Mouse (Mus musculus): Measurements from ENCODE around the gene Gal3st4.

Gene Gal3st4

DNA sequence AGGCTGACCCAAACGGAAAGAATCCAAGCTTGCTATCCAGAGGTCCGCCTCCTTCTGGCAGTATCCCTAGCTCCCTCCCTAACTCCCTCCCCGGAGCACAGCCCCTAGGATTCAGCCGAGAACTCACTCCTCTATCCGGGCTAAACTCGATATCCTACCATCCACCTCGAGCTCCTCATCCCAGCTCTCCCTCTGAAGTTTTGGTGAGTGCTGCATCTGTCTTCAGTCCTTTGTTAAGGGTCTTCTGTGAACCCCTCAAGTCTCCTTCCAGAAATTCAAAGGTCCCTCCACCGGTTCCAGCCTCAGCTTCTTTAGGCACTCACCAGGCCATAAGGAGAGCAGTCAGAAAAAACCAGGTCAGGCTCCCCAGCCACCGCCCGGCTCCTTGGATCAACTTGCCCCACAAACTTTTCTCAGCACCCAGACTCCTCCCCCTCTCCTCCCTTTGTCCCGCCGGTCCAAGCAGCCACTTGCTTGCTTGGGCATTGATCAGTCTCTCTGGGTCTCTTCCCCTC is at the start of gene Gal3st4:
Gene Gal3st4, minus strand, starts transcription at position 432 of the 515 bp plus-strand sequence.
- in situ Hi-C loops (cut with MboI, MseI) = no loop called here

DNA sequence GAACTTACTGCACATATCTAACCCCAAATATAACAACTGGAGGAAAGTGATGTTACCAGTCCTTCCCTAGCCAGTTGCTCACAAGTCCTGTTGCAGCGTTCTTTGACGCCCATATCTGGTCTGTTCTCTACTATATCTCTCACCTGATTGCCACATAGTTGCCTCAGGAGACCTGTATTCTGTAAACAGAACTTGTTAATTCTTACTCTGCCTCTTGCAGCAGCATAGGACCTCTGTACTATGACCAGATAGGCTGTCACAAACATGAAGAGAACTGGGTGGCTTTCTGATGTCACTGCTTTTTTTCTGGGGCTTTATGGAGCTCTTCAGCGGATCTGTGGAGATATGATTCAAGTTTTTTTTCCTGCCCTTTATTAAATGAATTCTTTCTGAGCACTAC is 40.2 kb upstream of the Gal3st4 start:
- in situ Hi-C loops (cut with MboI, MseI) = no loop called here

DNA sequence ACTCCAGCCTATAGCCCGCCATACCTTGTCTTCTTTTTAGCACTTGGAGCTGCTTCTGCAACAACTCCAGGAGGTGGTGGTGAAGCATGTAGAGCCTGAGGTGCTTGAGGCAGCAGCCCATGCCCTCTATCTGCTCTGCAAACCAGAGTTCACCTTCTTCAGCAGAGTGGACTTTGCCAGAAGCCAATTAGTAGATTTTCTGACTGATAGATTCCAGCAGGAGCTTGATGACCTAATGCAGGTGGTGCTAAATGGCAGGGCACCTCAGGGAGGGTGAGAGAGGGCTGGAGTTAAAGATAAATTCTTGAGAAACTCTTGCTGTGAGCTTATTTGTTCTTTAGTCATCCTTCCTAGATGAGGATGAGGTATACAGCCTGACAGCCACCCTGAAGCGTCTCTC is 27.0 kb upstream of the Gal3st4 start:
- in situ Hi-C loops (cut with MboI, MseI) = no loop called here

DNA sequence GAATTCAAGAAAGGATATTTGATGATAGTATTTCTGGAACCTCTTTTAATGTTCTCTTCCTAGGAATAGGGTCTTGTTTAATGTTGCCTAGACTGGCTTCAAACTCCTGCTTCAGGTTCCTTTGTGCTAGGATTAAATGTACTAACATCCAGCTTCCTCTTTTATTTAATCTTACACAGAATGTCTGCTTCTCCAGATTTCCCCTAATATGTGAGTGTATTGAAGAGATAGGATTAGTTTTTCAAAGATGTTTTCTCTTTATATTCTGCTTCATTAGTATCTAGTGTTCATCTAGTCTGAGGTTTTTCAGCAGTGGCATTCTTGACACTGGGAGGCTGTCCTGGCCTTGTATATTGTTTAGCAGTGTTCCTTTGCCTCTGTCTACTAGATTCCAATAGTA is 21.5 kb upstream of the Gal3st4 start:
- in situ Hi-C loops (cut with MboI, MseI) = no loop called here

DNA sequence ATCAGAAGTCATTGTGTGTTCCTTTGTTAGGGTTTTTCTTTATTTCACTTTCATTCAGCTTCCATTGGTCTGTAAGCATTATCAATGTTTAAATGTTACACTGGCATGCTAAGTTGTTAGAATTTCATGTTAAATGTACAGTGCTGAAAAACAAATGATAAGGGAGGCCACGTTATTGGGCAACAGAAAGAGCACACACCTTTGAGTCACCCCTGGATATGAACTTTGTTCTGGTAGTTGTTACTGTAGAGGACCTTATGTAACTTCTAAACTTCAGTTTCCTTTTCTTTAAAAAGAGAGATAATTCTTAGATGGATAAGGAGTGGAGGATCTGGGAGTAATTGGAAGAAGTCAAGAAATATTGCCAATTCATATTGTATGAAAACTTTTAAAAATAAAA is 19.0 kb upstream of the Gal3st4 start:
- in situ Hi-C loops (cut with MboI, MseI) = no loop called here

DNA sequence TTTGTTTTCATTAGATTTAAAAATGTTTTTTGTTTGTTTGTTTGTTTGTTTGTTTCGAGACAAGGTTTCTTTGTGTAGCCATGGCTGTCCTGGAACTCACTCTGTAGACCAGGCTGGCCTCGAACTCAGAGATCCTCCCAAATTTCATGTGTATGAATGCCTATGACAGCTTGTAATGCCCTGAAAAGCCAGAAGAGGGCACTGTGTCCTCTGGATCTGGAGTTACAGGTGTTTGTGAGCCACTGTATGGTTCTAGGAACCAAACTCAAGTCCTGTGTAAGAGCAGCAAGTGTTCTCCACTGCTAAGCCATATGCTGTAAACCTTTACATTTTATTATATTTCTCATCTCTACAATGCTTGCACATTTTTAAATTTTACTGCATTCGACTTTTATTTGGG is 15.2 kb upstream of the Gal3st4 start:
- in situ Hi-C loops (cut with MboI, MseI) = no loop called here

DNA sequence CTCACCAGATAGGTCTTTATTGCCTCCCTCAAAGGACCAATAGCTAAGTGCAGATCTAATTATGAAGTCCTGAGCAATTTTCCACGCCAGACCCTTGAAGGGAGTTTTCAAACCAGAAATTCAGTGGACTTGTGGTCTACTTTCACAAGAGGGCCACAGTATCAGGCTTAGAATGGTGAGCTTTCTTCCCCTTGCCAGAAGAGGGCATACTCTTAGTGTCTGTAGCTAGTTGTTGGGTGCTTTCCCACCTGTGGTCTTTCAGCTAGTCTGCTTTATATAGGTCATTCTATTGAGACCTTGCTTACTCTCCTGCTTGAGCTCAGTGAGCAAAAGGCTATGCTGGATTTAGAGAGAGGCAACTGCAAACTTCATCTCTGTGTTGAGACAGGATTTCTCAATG is 10.9 kb upstream of the Gal3st4 start:
- in situ Hi-C loops (cut with MboI, MseI) = no loop called here

DNA sequence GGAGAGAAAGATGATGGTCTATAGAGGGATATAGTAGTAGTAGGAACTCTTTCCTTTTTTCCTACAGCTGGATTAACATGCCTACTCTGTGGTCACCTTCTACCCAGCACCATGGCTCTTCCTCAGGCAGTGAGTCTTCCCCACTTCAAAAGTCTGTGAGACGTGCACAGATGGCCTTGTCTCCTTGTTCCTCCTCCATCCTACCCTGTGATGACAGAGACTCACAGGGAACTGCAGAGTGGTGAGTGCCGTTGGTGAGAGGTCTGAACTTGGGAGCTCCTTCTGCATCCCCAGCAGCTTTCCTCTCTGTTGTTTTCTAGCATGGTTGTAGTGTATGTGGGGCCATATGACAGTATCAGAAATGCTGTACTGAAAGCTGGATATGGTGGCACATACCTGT is 9.2 kb upstream of the Gal3st4 start:
- in situ Hi-C loops (cut with MboI, MseI) = no loop called here

DNA sequence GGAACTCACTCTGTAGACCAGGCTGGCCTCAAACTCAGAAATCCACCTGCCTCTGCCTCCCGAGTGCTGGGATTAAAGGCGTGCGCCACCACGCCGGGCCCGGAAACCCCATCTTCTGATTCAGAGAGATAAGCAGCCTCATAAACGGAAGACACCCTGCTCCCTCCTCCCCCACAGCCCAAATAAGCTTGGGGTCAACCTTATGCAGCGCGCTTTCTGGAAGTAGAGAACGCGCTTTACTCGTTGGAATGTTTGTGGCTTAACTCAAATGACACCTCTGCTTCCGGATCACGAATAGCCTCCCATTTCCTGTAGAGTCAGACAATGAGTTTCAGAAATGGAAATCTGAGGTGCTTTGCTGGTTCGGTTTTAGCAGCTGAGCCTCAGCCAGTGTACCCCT is 8.2 kb upstream of the Gal3st4 start:
- in situ Hi-C loops (cut with MboI, MseI) = no loop called here

DNA sequence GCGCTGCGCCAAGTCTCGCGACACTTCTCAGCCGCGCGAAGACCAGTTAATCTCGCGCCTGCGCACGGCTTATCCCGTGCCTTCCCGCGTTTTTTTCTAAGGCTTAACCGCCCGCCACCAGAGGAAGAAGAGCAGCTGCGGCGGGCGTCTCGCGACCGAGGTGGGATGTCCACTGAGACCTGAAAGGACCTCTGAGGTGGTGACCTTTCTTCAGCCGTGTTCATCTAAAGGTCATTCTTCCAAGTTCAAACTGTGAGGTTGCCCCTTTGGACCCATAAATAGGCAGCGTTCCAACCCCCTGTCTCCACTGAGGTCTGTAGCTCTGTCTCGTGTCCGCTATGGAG is 7.8 kb upstream of the Gal3st4 start:
- in situ Hi-C loops (cut with MboI, MseI) = no loop called here

DNA sequence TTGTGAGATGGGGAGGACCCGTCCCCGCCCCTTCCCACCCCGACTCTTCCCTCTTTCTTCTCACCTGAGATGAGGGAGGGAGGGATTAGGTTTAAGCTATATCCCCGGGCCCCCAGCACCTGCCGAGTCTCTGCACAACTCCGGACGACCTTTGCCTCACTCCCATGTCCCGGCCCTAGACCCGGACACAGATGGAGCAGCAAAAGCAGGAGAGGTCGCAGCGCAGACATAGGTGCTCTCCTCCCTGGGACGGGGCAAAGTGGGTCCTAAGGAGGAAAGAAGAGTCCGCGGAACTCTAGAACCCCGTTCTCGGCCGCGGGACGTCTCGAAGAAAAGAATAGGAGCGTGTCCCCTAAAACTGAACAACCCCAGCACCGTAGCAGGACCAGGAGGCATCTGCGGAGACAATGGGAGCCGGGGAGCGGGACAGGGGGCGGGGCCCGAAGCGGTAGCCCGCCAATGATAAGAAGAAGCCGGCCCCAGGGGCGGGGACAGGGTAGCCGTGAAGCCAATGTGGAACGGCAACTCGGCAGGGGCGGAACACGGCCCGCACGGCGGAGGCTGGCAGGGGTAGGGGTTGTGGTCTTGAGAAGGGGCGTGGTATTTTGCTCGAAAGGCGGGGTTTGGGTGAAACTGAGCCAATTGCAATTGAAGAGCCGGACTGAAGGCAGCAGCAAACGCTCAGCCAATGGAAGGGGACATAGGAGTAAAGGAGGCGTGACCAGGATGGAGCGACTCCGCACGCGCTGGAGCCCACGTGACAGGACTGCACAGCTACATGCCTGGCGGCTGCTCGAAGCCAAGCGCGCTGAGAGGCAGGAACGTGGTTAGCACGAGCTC is 7.2 kb upstream of the Gal3st4 start, which contains the start of the genes Gm43720, Gpc2 and Stag3:
Gene Gm43720, minus strand, starts transcription at position 374 of the 840 bp plus-strand sequence.
Gene Gpc2, minus strand, starts transcription at position 421 of the 840 bp plus-strand sequence.
Gene Stag3, plus strand, starts transcription at position 656 of the 840 bp plus-strand sequence.
- in situ Hi-C loops (cut with MboI, MseI) = no loop called here

DNA sequence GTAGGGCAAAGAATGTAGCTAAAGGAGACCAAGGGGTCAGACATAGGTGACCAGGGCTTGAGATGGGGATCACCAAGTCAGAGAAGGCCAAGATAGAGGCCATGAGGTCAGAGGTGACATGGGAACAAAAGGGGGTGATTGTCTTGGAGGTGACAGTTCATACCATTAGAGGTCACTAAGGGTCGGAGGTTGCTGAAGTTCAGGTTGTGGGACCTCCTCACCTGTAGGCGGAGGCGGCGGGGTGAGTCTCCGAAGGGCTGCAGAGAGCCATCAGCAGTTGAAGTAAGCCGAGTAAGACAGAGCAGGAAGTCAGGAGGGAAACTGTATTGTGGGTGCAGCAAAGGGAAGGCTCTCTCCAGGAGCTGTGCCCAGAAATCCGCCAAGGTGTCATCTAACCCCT is 5.4 kb upstream of the Gal3st4 start:
- in situ Hi-C loops (cut with MboI, MseI) = no loop called here

DNA sequence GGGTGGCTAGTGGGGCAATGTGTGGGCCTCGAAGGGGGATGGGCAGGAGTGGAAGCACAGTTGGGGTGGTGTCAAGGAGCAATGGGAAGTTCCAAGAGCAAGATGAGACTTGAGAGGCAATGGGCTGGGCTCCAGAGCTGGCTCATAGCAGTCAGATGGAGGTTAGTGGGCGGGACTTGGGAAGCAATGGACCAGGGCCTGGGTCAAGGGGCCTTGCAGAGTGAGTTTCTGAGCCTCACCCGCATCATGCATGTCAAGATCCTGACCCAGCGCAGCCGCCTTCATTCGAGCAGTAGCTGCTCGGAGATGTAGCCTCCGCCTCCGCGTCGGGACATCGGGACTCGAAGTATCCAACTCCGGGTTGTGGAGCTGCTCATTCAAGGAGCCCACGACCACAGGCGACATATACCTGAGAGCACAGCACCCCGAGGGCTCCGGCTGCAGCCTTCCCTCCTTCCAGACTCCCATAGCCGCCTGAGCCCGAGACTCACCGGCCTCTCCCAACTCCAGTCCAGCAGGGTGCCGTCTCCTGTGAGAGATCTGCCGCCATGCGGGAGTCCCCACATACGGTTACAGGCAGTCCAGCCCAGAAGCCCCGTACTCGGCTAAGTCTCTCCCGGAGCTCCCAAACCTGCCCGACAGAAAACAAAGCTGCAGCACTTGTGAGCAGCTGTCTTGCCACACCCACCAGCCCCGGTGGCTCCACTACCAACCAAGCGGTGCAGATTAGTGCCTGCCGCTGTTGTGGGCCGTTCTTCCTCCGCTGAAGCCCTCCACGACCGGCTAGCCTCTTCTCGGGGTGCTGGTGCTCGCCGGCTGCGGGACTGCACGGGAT is 2.8 kb upstream of the Gal3st4 start:
- in situ Hi-C loops (cut with MboI, MseI) = no loop called here

DNA sequence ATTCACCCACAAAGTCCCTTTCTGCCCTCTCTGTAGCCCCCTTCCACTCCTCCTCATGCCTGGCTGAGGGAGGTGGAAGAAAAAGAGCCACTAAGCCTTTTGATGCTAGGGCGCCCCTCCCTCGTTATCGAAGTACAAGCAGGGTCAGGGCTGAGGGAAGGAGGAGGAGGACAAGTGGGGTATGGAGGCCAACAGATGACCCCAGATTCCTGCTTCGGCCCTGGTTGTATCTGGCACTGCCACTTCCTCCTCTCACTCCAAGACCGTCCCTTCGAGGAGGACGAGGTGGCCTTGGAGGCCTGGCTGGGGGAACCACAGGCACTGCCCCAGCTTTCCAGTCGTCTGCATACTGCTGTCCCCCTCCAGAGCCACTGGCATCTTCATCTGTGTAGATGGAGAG is 1.5 kb upstream of the Gal3st4 start:
- in situ Hi-C loops (cut with MboI, MseI) = no loop called here

DNA sequence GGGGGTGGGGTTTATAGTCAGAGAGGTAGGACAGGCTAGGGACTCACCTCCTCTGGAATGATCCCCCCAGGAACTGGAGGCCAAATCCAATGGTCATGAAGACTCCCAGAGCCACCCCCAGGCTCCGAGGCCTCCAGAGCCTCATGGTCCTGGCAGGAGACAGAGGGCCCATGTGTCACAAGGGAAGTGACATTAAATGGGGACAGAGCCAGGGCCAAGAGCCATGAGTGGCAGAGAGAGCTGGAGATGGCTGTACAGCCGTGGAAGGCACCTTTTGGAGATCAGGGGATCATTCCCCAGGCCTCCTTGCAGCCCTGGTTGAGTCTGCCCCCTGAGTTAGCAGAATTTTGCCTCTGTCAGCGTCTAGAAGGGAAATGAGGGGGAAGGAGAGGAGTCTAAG is 1.4 kb downstream of the Gal3st4 start:
- in situ Hi-C loops (cut with MboI, MseI) = no loop called here

DNA sequence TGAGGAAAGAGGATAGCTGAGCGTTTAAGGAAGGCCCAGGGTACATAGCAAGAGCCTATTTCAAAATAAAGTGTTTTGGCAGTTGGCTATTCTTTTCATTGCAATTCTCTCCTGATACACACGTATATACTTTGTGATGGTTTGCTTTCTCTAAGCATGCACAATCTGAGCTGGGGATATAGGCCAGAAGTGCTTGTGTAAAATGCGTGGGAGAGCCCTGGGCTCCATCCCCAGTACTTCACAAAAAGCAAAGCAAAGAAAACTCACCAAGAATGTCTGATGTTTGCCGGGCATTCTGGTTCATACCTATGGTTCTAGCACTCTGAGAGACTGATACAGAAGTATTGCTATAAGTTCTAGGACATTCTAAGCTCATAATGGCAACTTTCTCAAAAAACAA is 3.7 kb downstream of the Gal3st4 start:
- in situ Hi-C loops (cut with MboI, MseI) = loop anchor here (10.0 kb wide), 1 partner anchor 1506 kb away; the partner anchor contains the start of gene Ints1

DNA sequence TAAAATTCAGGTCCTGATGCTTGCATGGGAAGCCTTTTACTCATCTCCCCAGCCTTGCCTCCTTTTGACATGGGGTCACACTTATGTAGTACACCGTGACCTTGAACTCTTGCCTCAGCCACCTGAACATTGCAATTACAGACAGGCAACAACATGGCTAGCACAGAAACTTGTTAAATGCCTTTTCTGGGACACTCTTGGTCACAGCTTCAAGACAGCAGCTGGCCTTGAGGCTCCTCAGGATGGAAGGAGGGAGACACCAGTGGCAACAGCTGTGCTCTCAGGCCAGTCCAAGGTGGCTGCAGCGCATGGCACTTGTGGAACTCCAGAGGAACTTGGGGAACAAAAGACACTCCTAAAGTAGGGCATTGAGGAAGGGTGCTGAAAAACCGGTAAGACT is 5.5 kb downstream of the Gal3st4 start:
- in situ Hi-C loops (cut with MboI, MseI) = loop anchor here (10.0 kb wide), 1 partner anchor 1508 kb away; the partner anchor contains the start of gene Ints1

DNA sequence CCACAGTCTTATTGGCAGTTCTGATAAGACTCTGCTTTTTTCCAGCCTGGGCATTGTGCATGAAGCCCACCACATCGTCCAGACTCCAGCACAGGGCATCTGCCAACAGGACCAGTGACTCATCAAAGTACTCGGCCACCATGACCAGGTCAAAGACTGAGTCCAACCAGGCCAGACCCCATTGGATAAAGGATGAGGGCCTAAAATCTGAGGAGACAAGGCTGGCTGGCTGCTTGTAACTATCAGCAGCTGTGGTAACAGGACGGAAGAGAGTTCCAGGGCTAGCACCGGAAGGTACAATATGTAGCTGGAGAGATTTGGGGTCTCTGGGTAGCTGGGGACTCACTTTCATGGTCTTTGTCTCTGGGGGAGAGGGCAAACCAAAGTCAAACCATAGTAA is 6.9 kb downstream of the Gal3st4 start:
- in situ Hi-C loops (cut with MboI, MseI) = loop anchor here (10.0 kb wide), 1 partner anchor 1509 kb away; the partner anchor contains the start of gene Ints1

DNA sequence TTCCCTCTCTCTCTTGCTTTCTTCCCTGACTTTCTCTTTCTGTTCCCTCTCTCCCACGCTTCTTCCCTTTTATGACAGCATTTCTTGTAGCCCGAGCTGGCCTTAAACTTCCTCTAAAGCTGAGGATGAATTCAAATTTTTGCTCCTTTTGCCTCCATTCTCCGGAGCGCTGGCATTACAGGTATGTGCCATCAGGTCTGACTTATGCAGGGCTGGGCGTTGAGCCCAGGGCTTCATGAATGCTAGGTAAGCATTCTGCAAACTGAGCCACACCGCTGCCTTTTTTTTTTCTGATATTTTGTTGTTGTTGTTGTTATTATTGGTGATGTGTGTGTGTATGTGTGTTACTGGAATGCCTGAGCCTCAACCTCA is 8.4 kb downstream of the Gal3st4 start:
- in situ Hi-C loops (cut with MboI, MseI) = loop anchor here (10.0 kb wide), 1 partner anchor 1511 kb away; the partner anchor contains the start of gene Ints1

DNA sequence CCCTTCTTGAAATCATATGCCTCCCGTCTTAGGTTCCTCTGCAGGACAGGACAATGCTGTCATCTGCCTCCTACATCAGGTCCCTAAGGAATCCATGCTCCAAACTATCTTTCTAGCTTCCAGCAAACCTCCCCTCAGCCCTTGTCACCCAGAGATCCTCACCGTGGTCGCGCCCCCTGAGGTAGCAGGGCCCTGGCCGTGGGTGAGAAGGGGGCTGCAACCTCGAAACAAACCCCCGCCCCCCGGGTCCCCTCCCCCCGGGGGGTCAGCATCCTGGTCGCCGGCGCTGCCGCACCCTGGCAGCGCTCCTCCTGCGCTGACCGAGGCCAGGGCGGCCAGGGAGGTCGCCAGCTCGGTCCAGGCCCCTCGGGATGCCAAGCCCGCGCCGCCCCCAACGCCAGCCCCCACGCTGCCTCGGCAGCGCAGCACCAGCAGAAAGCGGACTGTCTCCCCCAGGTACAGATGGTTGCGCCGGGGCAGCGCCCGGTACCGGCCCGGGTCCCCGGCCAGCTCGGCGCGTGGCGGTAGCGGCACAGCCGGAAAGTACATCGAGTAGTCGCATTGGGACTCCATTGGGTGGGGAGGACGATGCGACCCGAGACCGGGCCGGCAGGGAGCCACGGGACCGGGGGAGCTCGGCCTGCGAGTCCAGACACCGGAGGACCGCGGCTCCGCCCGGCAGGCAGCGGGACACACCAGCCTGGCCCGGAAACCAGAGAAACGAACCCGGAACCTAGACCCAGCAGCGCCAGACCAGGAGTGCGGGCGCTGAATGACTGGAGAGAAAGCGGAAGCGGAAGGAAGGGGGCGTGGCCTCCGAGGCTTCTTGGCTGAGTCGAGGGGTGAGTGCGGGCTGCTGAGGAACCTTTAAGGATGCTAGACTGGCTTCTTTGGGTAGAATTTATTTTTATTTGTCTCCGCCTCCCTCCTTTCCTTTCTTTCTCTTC is 9.1 kb downstream of the Gal3st4 start, which contains the start of gene BC037034:
Gene BC037034, minus strand, starts transcription at position 774 of the 947 bp plus-strand sequence.
- in situ Hi-C loops (cut with MboI, MseI) = loop anchor here (10.0 kb wide), 1 partner anchor 1511 kb away; the partner anchor contains the start of gene Ints1

Data from regulatory T cell (primary cell).